Comparison of ENCODE assay signal across 8 mouse cellular contexts in genomic region chr13:68569589-68570336, GRCm38 (mm10). TPM values are rescaled to one million over a fixed set of nuclear protein-coding genes. Genes with fewer than 3 reads are reported as not detected.
DNase-seq lines count a peak whose midpoint lies in the region; ATAC-seq and TF ChIP-seq lines count a peak whose summit lies in the region.

No protein-coding gene starts in this region.

- H3K9ac ChIP-seq in forebrain, embryonic 15.5 days (replicated peaks): no peak overlapping the region
- H3K9ac ChIP-seq in limb, embryonic 11.5 days (ENCODE audit: low read length): no peak overlapping the region

- H3K27me3 ChIP-seq in E14TG2a.4 (ENCODE audit: insufficient read depth, low read length): no peaks in the 10 kb centered on the region
- H3K27me3 ChIP-seq in forebrain, embryonic 15.5 days: no peaks in the 10 kb centered on the region
- H3K27me3 ChIP-seq in kidney, adult 2 months (replicated peaks; ENCODE audit: control insufficient read depth, insufficient read depth, low read length): no peaks in the 10 kb centered on the region
- H3K27me3 ChIP-seq in limb, embryonic 11.5 days (ENCODE audit: control insufficient read depth, insufficient read depth, low read length): no peaks in the 10 kb centered on the region

- peak; percentile 68 for DNase-seq in 416B (ENCODE audit: low read depth)
- DNase-seq in cerebellum, adult 11 months: peak; percentile 26
- DNase-seq in kidney, adult 2 months: peak; percentile 66
- DNase-seq in limb, embryonic 11.5 days (ENCODE audit: low spot score): peak; percentile 73
- DNase-seq in neural tube, embryonic 10.5 days (ENCODE audit: extremely low spot score, low spot score): peak; percentile 45

- peak; percentile 73 for ATAC-seq in forebrain, embryonic 15.5 days (replicated peaks)
- 0 out of 2 replicates have a peak, but pooled peaks have one; percentile 24 for ATAC-seq in limb, embryonic 11.5 days (ENCODE audit: insufficient number of reproducible peaks, low FRiP score, low TSS enrichment, low read depth)
- no peak for ATAC-seq in monocyte, adult 5-6 weeks (replicated peaks; ENCODE audit: insufficient number of reproducible peaks, low FRiP score, low TSS enrichment, poor library complexity, severe bottlenecking)

- peak; percentile 83 for TF ChIP-seq CTCF in E14TG2a.4 (conservative IDR thresholded peaks at IDR 0.05; ENCODE audit: low read length)
- TF ChIP-seq CTCF in kidney, adult 2 months (conservative IDR thresholded peaks at IDR 0.05; ENCODE audit: insufficient read depth, insufficient read length, low read depth, low read length): peak; percentile 73

- WGBS in forebrain, embryonic 15.5 days: 62% methylated on average over 17 of the region's 17 CpGs
- 56% methylated on average over 17 of the region's 17 CpGs for WGBS in kidney, adult 2 months
- 73% methylated on average over 17 of the region's 17 CpGs for WGBS in limb, embryonic 11.5 days

- no peak overlapping the region for H3K27ac ChIP-seq in forebrain, embryonic 15.5 days (replicated peaks)
- no peak overlapping the region for H3K27ac ChIP-seq in kidney, adult 2 months (ENCODE audit: insufficient read depth, low read depth, low read length)
- H3K27ac ChIP-seq in limb, embryonic 11.5 days (replicated peaks; ENCODE audit: low read depth, low read length): no peak overlapping the region

- H3K4me2 ChIP-seq in forebrain, embryonic 15.5 days (replicated peaks): no peak overlapping the region
- no peak overlapping the region for H3K4me2 ChIP-seq in limb, embryonic 11.5 days (ENCODE audit: low read depth, severe bottlenecking)

- H3K4me3 ChIP-seq in E14TG2a.4 (replicated peaks; ENCODE audit: low read length): no peak overlapping the region
- no peak overlapping the region for H3K4me3 ChIP-seq in forebrain, embryonic 15.5 days
- no peak overlapping the region for H3K4me3 ChIP-seq in kidney, adult 2 months (ENCODE audit: insufficient read depth, low read depth, low read length)
- H3K4me3 ChIP-seq in limb, embryonic 11.5 days (ENCODE audit: low read depth, low read length): no peak overlapping the region

- H3K36me3 ChIP-seq in E14TG2a.4 (ENCODE audit: insufficient read depth, low read length): peaks cover 81% of the 10 kb centered on the region
- H3K36me3 ChIP-seq in forebrain, embryonic 15.5 days: peaks cover 44% of the 10 kb centered on the region
- 0 out of 2 replicates have a peak, but pooled peaks cover 2% of the 10 kb centered on the region for H3K36me3 ChIP-seq in kidney, adult 2 months (ENCODE audit: control insufficient read depth, insufficient read depth, low read length)
- H3K36me3 ChIP-seq in limb, embryonic 11.5 days (ENCODE audit: control insufficient read depth, insufficient read depth, low read length): peaks cover 12% of the 10 kb centered on the region; the same call in 1 of the 2 replicates

- H3K9me3 ChIP-seq in E14TG2a.4 (ENCODE audit: low read length): no peaks in the 10 kb centered on the region
- no peaks in the 10 kb centered on the region for H3K9me3 ChIP-seq in forebrain, embryonic 15.5 days
- no peaks in the 10 kb centered on the region for H3K9me3 ChIP-seq in limb, embryonic 11.5 days (ENCODE audit: control insufficient read depth, low read length)

- TF ChIP-seq POLR2A in kidney, adult 2 months (IDR thresholded peaks at IDR 0.05; ENCODE audit: low read depth, low read length): no peak

- peaks cover 49% of the 10 kb centered on the region for H3K4me1 ChIP-seq in E14TG2a.4 (replicated peaks; ENCODE audit: low read depth, low read length)
- no peaks in the 10 kb centered on the region for H3K4me1 ChIP-seq in forebrain, embryonic 15.5 days
- H3K4me1 ChIP-seq in kidney, adult 2 months (ENCODE audit: control insufficient read depth, insufficient read depth, low read length): peaks cover 9% of the 10 kb centered on the region; the same call in 1 of the 2 replicates
- H3K4me1 ChIP-seq in limb, embryonic 11.5 days (ENCODE audit: control insufficient read depth, insufficient read depth, low read length): 0 out of 2 replicates have a peak, but pooled peaks cover 4% of the 10 kb centered on the region

RNA-seq across cellular contexts. Expression of gene Mtrr, which starts 12.2 kb away (rescaled TPM):
- polyA plus RNA-seq in forebrain, embryonic 15.5 days (2015; fragmentation: Nextera tagmentation; extraction: Ambion mirVana): 14.3 and 14.4 TPM in 2 replicates
- polyA plus RNA-seq in kidney, adult 2 months (2012; rRNA removed): 10.2 and 11.3 TPM in 2 replicates
- 21.9 and 24.7 TPM in 2 replicates for polyA plus RNA-seq in limb, embryonic 11.5 days (2014; fragmentation: Nextera tagmentation; extraction: Ambion mirVana)
- 3.4 to 11.4 TPM (median 4.5 TPM) in 3 replicates for total RNA-seq in monocyte, adult 5-6 weeks (2017)

RNA-seq across cellular contexts. Expression of gene Fastkd3, which starts 12.3 kb away (rescaled TPM):
- 28.0 and 33.4 TPM in 2 replicates for polyA plus RNA-seq in forebrain, embryonic 15.5 days (2015; fragmentation: Nextera tagmentation; extraction: Ambion mirVana)
- polyA plus RNA-seq in kidney, adult 2 months (2012; rRNA removed): 10.5 and 13.0 TPM in 2 replicates
- polyA plus RNA-seq in limb, embryonic 11.5 days (2014; fragmentation: Nextera tagmentation; extraction: Ambion mirVana): 51.2 and 54.2 TPM in 2 replicates
- total RNA-seq in monocyte, adult 5-6 weeks (2017): 4.0 to 13.1 TPM (median 6.8 TPM) in 3 replicates

RNA-seq across cellular contexts. Expression of gene 1700001L19Rik, which starts 27.5 kb away (rescaled TPM):
- 3.4 and 4.3 TPM in 2 replicates for polyA plus RNA-seq in forebrain, embryonic 15.5 days (2015; fragmentation: Nextera tagmentation; extraction: Ambion mirVana)
- polyA plus RNA-seq in kidney, adult 2 months (2012; rRNA removed): 0.19 and 0.24 TPM in 2 replicates
- polyA plus RNA-seq in limb, embryonic 11.5 days (2014; fragmentation: Nextera tagmentation; extraction: Ambion mirVana): 0.64 and 1.1 TPM in 2 replicates
- not detected in 3 replicates for total RNA-seq in monocyte, adult 5-6 weeks (2017)
